Mouse (Mus musculus): Measurements from ENCODE around the gene Tfip11.

Tfip11 gene

DNA sequence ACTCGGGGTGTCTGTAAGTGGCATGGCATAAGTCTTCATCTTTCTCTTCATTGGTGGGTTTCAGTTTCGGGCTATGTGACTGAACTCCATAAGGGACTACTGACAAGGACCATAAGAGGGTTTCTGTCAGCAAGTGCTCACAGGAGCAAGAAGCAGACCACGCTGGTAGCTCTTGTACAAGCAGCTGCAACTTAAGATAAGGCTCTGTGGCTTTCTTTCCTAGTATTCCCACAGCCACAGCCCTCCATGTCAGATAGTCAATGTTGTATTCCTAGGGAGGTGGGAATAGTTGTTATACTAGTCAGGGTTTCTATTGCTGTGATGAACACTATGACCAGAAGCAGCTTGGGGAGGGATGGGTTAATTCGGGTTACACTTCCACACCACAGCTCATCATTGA lies 33.4 kb downstream of the Tfip11 start:
- no peak for DNase-seq (ENCODE audit: low read depth in 1 of 2, low spot score in 2 of 2)

GRCm38 (mm10) chr5:112360077-112360476 lies 33.9 kb downstream of the Tfip11 start:
- DNase-seq (ENCODE audit: low read depth in 1 of 2, low spot score in 2 of 2) = no peak

DNA sequence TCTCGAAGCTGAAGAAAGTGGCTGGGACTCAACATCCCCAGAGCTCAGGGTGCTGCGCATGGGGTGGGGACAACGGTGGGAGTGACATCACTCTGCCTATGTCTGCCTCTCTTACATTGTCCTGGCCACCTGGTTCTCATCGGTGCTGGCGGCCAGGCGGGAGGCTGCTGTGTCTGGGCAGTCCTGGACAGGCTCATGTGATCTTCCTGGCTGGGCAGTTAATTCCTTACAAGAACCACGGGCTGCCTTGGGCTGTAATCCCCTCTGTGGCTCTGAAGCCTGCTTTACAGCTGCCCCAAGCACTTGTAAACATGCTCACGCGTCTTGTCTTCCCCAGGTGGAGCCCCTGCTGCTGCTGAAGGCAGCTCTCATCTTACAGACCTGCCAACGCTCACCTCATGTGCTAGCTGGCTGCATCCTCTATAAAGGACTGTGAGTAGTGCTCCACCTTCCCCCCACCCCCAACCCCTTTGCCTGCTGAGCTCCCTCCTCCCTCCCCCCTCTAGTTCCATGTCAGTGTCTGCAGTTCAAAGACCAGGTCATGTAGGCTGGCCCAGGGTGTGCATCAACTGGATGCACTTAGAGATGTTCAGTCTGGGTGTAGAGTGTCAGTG lies 38.1 kb downstream of the Tfip11 start:
- DNase-seq (ENCODE audit: low read depth in 1 of 2, low spot score in 2 of 2) = no peak

- DNase-seq (ENCODE audit: low read depth in 1 of 2, low spot score in 2 of 2) = no peak
Observed at GRCm38 (mm10) chr5:112366879-112367278, 40.7 kb downstream of the Tfip11 start.

DNA sequence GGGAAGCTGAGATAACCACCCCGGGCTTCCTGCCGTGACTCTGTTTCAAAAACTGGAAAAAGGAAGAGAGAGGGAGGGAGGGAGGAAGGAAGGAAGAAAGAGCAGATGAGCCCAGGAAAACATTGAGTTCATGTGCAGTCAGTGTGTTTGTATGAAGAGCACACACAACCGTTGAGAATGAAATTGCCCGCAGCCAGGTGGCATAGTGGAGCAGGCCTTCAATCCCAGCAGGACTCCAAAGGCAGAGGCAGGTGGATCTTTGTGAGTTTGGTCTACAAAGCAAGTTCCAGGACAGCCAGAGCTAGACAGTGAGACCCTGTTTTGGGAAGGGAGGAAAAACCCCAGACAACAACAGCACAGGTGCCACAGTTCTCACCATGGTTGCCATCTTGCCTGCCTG lies 41.2 kb downstream of the Tfip11 start:
- no peak for DNase-seq (ENCODE audit: low read depth in 1 of 2, low spot score in 2 of 2)

- DNase-seq (ENCODE audit: low read depth in 1 of 2, low spot score in 2 of 2) = no peak
Observed at GRCm38 (mm10) chr5:112367929-112368328, 41.8 kb downstream of the Tfip11 start.

DNA sequence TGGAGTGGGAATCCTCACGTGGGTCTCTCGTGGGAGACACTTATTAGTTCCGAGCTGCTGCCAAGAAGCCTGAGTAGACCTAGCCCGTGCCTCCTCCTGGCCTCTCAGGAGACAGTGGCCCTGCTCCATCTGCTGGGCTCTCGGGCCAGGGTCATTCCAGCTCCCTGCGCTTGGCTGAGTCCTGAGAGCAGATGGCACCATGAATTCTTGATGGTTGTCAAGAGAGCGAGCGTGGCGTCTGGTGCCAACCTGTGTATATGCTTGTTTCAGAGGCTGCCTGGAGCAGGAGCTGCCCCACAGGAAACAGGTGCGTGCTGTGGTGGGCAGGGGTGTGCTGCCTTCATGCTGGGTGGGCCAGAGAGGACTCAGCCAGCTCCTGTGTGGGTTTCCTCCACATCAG lies 42.5 kb downstream of the Tfip11 start:
- DNase-seq (ENCODE audit: low read depth in 1 of 2, low spot score in 2 of 2) = no peak

- no peak for DNase-seq (ENCODE audit: low read depth in 1 of 2, low spot score in 2 of 2)
Observed at GRCm38 (mm10) chr5:112369326-112369725, 43.2 kb downstream of the Tfip11 start.

- DNase-seq (ENCODE audit: low read depth in 1 of 2, low spot score in 2 of 2) = no peak
Observed at GRCm38 (mm10) chr5:112370236-112370813, 44.2 kb downstream of the Tfip11 start.

DNA sequence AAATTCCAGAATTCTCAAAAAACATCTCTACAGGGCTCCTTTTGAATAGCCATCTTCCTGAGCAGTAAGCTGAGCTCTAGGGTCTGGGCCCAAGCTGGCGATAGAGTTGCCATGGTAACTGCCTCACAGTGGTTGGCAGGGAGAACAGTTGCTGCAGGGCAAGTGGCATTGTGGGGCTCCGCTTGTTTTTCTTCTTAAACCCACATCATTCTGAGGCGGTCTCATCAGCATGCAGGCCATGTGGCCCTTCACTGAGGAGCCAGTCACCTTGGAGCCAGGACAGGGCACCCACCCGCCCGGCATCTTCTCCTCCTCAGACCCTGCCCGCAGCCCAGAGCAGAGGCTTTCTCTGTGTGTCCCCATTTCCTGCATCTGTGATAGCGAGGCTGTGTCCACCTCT lies 45.8 kb downstream of the Tfip11 start:
- DNase-seq (ENCODE audit: low read depth in 1 of 2, low spot score in 2 of 2) = no peak

DNA sequence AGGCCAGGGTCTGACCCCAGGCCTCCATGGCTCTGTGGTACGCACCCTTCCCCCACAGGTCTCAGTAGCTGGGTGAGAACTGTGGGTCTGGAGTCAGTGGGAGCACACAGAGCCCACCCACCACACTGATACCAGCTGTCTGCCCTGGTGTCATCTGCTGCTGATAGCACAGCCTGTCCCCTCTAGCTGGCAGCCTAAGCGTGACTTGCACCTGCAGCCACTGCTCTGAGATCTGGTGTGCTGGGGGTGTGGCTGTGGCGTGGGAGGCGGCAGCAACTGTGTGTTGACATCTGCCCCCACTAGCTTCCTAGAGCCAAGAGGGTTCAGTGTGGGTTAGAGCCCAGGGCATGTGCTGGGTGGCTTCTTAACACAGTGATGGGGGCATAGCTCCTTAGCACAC lies 50.0 kb downstream of the Tfip11 start:
- DNase-seq (ENCODE audit: low read depth in 1 of 2, low spot score in 2 of 2) = no peak

DNA sequence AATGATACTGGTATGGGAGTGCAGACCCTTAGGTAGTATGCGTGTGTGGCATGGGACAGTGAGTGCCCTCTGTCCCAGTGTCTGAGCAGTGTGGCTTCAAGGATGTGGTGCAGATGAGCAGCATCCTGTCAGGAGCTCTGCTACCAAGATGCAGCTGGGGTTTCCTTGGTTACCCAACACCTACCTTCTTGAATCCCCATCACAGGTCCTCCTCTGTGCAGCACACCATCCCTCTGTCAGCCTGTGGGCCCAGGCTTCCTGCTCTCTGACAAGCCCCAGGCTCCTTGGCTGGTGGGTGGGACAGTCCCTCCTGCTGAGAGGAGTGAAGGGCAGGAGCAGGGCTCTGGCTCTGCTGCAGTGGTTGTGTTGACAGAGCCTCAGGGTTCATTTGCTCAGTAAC lies 51.2 kb downstream of the Tfip11 start:
- no peak for DNase-seq (ENCODE audit: low read depth in 1 of 2, low spot score in 2 of 2)

GRCm38 (mm10) chr5:112378716-112379115 lies 52.6 kb downstream of the Tfip11 start:
- no peak for DNase-seq (ENCODE audit: low read depth in 1 of 2, low spot score in 2 of 2)

- no peak for DNase-seq (ENCODE audit: low read depth in 1 of 2, low spot score in 2 of 2)
Observed at GRCm38 (mm10) chr5:112381154-112381553, 55.0 kb downstream of the Tfip11 start.

- DNase-seq (ENCODE audit: low read depth in 1 of 2, low spot score in 2 of 2) = no peak
Observed at GRCm38 (mm10) chr5:112382042-112382441, 55.9 kb downstream of the Tfip11 start.

DNA sequence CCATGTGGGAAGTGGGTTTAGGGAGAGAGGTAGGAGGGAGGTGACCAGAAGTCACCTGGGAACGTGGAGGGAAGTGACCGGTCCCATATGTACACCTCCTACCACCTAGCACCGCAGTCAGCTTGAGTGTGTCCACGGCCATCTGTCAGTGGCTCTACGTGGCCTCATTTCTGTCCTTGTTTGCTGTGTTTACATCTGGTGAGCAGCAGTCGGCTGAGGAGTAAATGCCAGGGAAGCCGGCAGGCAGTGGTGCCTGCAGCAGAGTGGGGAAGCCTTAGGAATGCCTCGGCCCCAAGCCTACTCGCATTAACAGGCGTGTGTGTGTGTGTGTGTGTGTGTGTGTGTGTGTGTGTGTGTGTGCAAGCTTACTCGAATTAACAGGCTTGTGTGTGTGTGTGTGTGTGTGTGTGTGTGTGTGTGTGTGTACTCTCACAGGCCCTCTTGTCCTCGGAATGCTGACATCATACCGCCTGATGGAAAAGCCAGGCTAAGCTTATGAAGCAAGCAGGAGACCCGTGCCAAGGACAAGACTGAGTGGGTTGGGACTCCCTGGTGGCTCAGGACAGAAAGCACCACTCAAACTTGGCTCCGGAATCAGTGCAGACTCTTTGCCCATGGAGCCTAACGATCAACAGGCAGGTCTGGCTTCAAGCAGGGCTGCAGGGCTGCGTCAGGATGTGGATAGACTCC lies 56.6 kb downstream of the Tfip11 start:
- no peak for DNase-seq (ENCODE audit: low read depth in 1 of 2, low spot score in 2 of 2)

DNA sequence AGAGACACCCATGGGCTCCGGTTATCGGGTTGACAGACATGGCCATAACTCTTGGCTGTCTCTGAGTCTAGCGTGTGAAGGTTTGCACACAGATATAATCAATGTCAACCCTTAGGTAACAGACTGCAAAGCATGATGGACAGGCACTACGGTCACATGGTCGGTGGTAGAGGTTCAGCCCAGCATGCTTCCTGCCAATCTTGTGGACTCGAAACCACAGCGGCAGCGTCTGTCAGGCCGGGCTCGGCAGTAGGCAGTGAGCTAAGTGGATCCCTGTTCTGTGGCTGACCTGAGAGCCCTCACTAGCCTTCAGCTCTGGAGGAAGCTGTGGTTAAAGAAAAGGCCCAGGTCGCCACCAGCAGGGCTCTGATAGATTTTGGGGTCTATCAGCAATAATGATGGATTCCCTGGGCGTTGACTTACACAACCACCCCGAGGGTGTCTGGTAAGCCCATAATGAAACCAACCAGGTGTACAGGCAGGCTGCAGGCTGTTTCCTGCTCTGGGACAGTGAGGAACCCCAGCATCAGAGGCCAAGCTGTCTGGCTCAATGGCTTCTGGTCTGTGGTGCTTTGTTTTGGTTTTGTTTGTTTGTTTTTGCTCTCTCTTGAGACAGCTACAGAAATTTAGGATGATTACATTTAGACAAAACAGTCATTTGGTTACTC lies 58.8 kb downstream of the Tfip11 start:
- no peak for DNase-seq (ENCODE audit: low read depth in 1 of 2, low spot score in 2 of 2)

DNA sequence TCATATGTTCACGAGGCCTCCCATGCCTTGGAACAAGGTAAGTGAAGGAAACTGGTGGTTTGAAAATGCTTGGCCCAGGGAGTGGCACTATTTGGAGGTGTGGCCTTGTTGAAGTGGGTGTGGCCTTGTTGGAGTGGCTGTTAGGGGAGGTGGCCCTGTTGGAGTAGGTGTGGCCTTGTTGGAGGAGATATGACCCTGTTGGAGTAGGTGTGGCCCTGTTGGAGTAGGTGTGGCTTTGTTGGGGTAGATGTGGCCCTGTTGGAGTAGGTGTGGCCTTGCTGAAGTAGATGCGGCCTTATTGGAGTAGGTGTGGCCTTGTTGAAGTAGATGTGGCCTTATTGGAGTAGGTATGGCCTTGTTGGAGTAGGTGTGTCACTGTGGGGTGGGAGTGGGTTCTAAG lies 59.8 kb downstream of the Tfip11 start:
- DNase-seq (ENCODE audit: low read depth in 1 of 2, low spot score in 2 of 2) = no peak
